Mouse (Mus musculus) embryonic facial prominence, embryonic 12.5 days (tissue): ENCODE results near the gene Slc6a8. TPM values are rescaled to one million over a fixed set of nuclear protein-coding genes. Genes with fewer than 3 reads are reported as not detected.

Experiments used
- polyA plus RNA-seq: library from polyadenylated mRNA; unstranded; fragments of >200 nt; fragmentation: Nextera tagmentation; extraction: Ambion mirVana; gene quantifications from 2 replicates; pipeline ENCODE4 v1.2.1, GENCODE M21; 2016

Slc6a8 gene
- polyA plus RNA-seq, 1 experiment from 2014 or later: 8.3 TPM

Other genes starting within 250 kb of the Slc6a8 start
- gene Trex2, start 237.8 kb upstream of the Slc6a8 start, polyA plus RNA-seq: not detected in 2 replicates
- 81.1 and 85.4 TPM in 2 replicates for gene Haus7, start 214.1 kb upstream of the Slc6a8 start, polyA plus RNA-seq
- gene Bgn, start 189.5 kb upstream of the Slc6a8 start, polyA plus RNA-seq: 43.0 and 46.6 TPM in 2 replicates
- 0.69 and 0.73 TPM in 2 replicates for gene Atp2b3, start 170.1 kb upstream of the Slc6a8 start, polyA plus RNA-seq
- gene Dusp9, start 33.7 kb upstream of the Slc6a8 start, polyA plus RNA-seq: 23.2 and 23.7 TPM in 2 replicates
- gene Pnck, start 13.0 kb upstream of the Slc6a8 start, polyA plus RNA-seq: 13.1 and 13.5 TPM in 2 replicates
- 164 and 171 TPM in 2 replicates for gene Bcap31, start 43.0 kb downstream of the Slc6a8 start, polyA plus RNA-seq
- 14.9 and 15.1 TPM in 2 replicates for gene Abcd1, start 43.4 kb downstream of the Slc6a8 start, polyA plus RNA-seq
- gene Plxnb3, start 83.9 kb downstream of the Slc6a8 start, polyA plus RNA-seq: 0.24 and 0.29 TPM in 2 replicates
- gene Srpk3, start 101.3 kb downstream of the Slc6a8 start, polyA plus RNA-seq: 5.6 and 9.6 TPM in 2 replicates
- gene Idh3g, start 113.7 kb downstream of the Slc6a8 start, polyA plus RNA-seq: 161 and 172 TPM in 2 replicates
- 140 and 143 TPM in 2 replicates for gene Ssr4, start 113.9 kb downstream of the Slc6a8 start, polyA plus RNA-seq
- gene Pdzd4, start 151.8 kb downstream of the Slc6a8 start, polyA plus RNA-seq: 1.7 and 2.1 TPM in 2 replicates
- gene Avpr2, start 219.0 kb downstream of the Slc6a8 start, polyA plus RNA-seq: 0.10 and 0.14 TPM in 2 replicates
- gene L1cam, start 223.0 kb downstream of the Slc6a8 start, polyA plus RNA-seq: 5.9 and 7.2 TPM in 2 replicates
- gene Arhgap4, start 248.7 kb downstream of the Slc6a8 start, polyA plus RNA-seq: 2.7 and 3.0 TPM in 2 replicates
- 136 and 147 TPM in 2 replicates for gene Naa10, start 248.8 kb downstream of the Slc6a8 start, polyA plus RNA-seq